Mouse (Mus musculus): ENCODE data around the gene Zfp663.

- TF ChIP-seq EP300 (IDR thresholded peaks at IDR 0.05; ENCODE audit: low read depth) (no peak), CTCF (IDR thresholded peaks at IDR 0.05; ENCODE audit: low read depth) (no peak)
These were observed 575 bp downstream of the Zfp663 start for GRCm38 (mm10) chr2:165367868-165368439.

Measured in heart, postnatal 0 days (tissue).